Comparison of ENCODE assay signal across 11 mouse cellular contexts in the genomic region with DNA sequence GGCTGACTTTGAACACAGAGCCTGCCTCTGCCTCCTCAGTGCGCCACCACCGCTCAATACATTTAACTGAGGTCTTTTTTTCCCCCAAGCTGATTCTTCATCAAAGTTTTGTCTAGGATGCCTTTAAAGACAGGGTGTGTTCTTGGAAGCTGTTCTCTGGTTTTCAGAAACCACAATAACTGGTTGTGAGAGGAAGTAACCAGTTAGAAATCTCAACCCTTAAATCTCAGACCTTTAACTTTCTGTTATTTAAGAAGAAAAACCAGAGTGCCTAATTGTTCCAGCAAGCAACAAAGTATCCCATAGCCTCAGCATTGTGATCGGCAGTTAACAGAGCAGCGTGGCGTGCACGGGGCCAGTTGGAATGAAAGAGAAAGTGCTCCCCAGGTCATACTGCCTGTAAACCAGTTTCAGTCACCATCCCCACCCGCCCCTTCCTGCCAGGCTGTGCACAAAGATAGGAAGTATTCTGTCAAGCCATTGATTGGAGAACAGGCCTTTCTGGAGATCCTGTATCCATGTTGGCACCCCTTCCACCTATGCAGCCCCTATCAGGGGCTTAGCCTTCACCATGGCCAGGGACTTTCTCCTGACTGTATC.
DNase-seq lines count a peak whose midpoint lies in the region; ATAC-seq and TF ChIP-seq lines count a peak whose summit lies in the region.
"Had no signal": no experiment of that assay in that cellular context is flagged by ENCODE, and none has a peak within 500 bp of the region (broad histone marks: within the 10 kb centered on the region; RNA-seq: fewer than 3 reads in every experiment).

No protein-coding gene starts in this region.

- DNase-seq in layer of hippocampus, adult 2 months (ENCODE audit: low spot score in 2 of 2), result no peak
- DNase-seq in layer of hippocampus, postnatal 36 days, result no peak
- DNase-seq in MEL (ENCODE audit: low read depth, low spot score), result peak; percentile 29
- DNase-seq in layer of hippocampus, postnatal 25 days (ENCODE audit: extremely low spot score in 1 of 2, low spot score in 1 of 2), result no peak
- no peak for DNase-seq in embryo, embryonic 11 days
- no peak for DNase-seq in layer of hippocampus, postnatal 10 days (ENCODE audit: low spot score in 2 of 2)
- DNase-seq: right cerebral cortex, postnatal 4 days had no signal

- H3K4me3 ChIP-seq in layer of hippocampus, adult 2 months, result peak overlapping the region; percentile 29
- H3K4me3 ChIP-seq in MEL (ENCODE audit: control insufficient read depth in 1 of 2, insufficient read depth in 1 of 2, low read depth in 2 of 2, low read length in 2 of 2), result no peak overlapping the region
- H3K4me3 ChIP-seq in intestine, embryonic 16.5 days (ENCODE audit: low read length), result no peak overlapping the region
- H3K4me3 ChIP-seq: liver, embryonic 15.5 days had no signal

- H3K27me3 ChIP-seq in MEL (ENCODE audit: control insufficient read depth in 1 of 2, insufficient read depth in 2 of 2, low read length in 2 of 2), result no peaks in the 10 kb centered on the region
- no peaks in the 10 kb centered on the region for H3K27me3 ChIP-seq in intestine, embryonic 16.5 days (replicated peaks; ENCODE audit: control insufficient read depth, insufficient read depth, low read length)
- H3K27me3 ChIP-seq: liver, embryonic 15.5 days had no signal

- TF ChIP-seq POLR2A in MEL (IDR thresholded peaks at IDR 0.05; ENCODE audit: control insufficient read depth in 1 of 2, insufficient read depth in 1 of 2, low read depth in 1 of 2, low read length in 2 of 2, poor library complexity in 1 of 2), result no peak

- H3K27ac ChIP-seq in layer of hippocampus, adult 2 months, result peak overlapping the region; percentile 47; the same call in 1 of the 2 replicates
- no peak overlapping the region for H3K27ac ChIP-seq in MEL (ENCODE audit: control insufficient read depth, low read depth, low read length)
- peak overlapping the region; percentile 54; the same call in 1 of the 2 replicates for H3K27ac ChIP-seq in intestine, embryonic 16.5 days (ENCODE audit: low read length)
- H3K27ac ChIP-seq: liver, embryonic 15.5 days had no signal

- TF ChIP-seq EP300 in MEL (IDR thresholded peaks at IDR 0.05; ENCODE audit: low read depth in 1 of 2, low read length in 2 of 2), result peak in 1 of 2 experiments; percentile 30; a peak in 2 of 4 replicates

- peak; percentile 38; the same call in 1 of the 2 replicates for ATAC-seq in intestine, embryonic 16.5 days
- peak; percentile 69; the same call in 1 of the 2 replicates for ATAC-seq in neutrophil, adult 5-6 weeks (ENCODE audit: extremely low read depth, insufficient number of reproducible peaks, low FRiP score, poor library complexity, severe bottlenecking)
- ATAC-seq: midbrain, embryonic 16.5 days had no signal

- H3K9ac ChIP-seq in MEL (ENCODE audit: control insufficient read depth, low read depth, low read length, poor library complexity, severe bottlenecking), result no peak overlapping the region
- H3K9ac ChIP-seq in intestine, embryonic 16.5 days (ENCODE audit: low read depth, low read length), result no peak overlapping the region
- H3K9ac ChIP-seq: liver, embryonic 15.5 days had no signal

- WGBS in intestine, embryonic 16.5 days, result 68% methylated on average over 7 of the region's 7 CpGs

- H3K4me2 ChIP-seq in intestine, embryonic 16.5 days (ENCODE audit: low read depth, low read length), result peak overlapping the region; percentile 16; the same call in 1 of the 2 replicates
- H3K4me2 ChIP-seq: liver, embryonic 15.5 days had no signal

- peaks cover 0 to 17% of the 10 kb centered on the region in 2 experiments for H3K36me3 ChIP-seq in MEL (ENCODE audit: control insufficient read depth in 1 of 2, insufficient read depth in 2 of 2, low read length in 2 of 2)
- H3K36me3 ChIP-seq in intestine, embryonic 16.5 days (ENCODE audit: control insufficient read depth, insufficient read depth, low read length), result no peaks in the 10 kb centered on the region
- H3K36me3 ChIP-seq: liver, embryonic 15.5 days had no signal

- H3K79me2 ChIP-seq in MEL (ENCODE audit: control insufficient read depth, insufficient read depth, low read length, poor library complexity), result no peaks in the 10 kb centered on the region

- no peak for TF ChIP-seq RAD21 in MEL (IDR thresholded peaks at IDR 0.05; ENCODE audit: low read depth, low read length)

- H3K9me3 ChIP-seq in MEL (replicated peaks; ENCODE audit: insufficient read depth, low read length), result no peaks in the 10 kb centered on the region
- H3K9me3 ChIP-seq in intestine, embryonic 16.5 days (ENCODE audit: control insufficient read depth, low read length), result 0 out of 2 replicates have a peak, but pooled peaks cover under 1% of the 10 kb centered on the region
- H3K9me3 ChIP-seq: liver, embryonic 15.5 days had no signal

- TF ChIP-seq CTCF in layer of hippocampus, adult 2 months (conservative IDR thresholded peaks at IDR 0.05), result no peak
- no peak for TF ChIP-seq CTCF in MEL (IDR thresholded peaks at IDR 0.05 in 2 of 3, conservative IDR thresholded peaks at IDR 0.05 in 1 of 3; ENCODE audit: control insufficient read depth in 1 of 3, insufficient read depth in 1 of 3, low read depth in 2 of 3, low read length in 3 of 3, poor library complexity in 1 of 3, severe bottlenecking in 1 of 3)

- peaks cover 10 to 22% of the 10 kb centered on the region in 2 experiments for H3K4me1 ChIP-seq in MEL (ENCODE audit: control insufficient read depth in 1 of 2, insufficient read depth in 2 of 2, low read length in 2 of 2)
- H3K4me1 ChIP-seq in intestine, embryonic 16.5 days (ENCODE audit: control insufficient read depth, insufficient read depth, low read length), result peaks cover 24% of the 10 kb centered on the region

TF ChIP-seq in MEL, 35 proteins besides CTCF, POLR2A, EP300 and RAD21:
- TF ChIP-seq GATA1 (IDR thresholded peaks at IDR 0.05; ENCODE audit: low read depth, low read length) (0 out of 2 replicates have a peak, but pooled peaks have one; percentile 5), TAL1 (IDR thresholded peaks at IDR 0.05; ENCODE audit: low read length) (peak; percentile 23; the same call in 1 of the 2 replicates), CHD2 (IDR thresholded peaks at IDR 0.05; ENCODE audit: low read length) (no peak), POLR2AphosphoS5 (IDR thresholded peaks at IDR 0.05; ENCODE audit: borderline replicate concordance, low read depth, low read length) (no peak), RCOR1 (IDR thresholded peaks at IDR 0.05; ENCODE audit: low read depth, low read length) (peak; percentile 99), SIN3A (IDR thresholded peaks at IDR 0.05; ENCODE audit: low read length) (no peak), ZNF384 (IDR thresholded peaks at IDR 0.05; ENCODE audit: low read depth, low read length) (no peak), UBTF (IDR thresholded peaks at IDR 0.05; ENCODE audit: borderline replicate concordance, insufficient read depth, low read depth, low read length) (no peak), MAZ (IDR thresholded peaks at IDR 0.05; ENCODE audit: low read depth, low read length) (no peak), MXI1 (IDR thresholded peaks at IDR 0.05; ENCODE audit: low read depth, low read length) (peak; percentile 38; the same call in 1 of the 2 replicates), E2F4 (IDR thresholded peaks at IDR 0.05; ENCODE audit: borderline replicate concordance, low read depth, low read length) (no peak), KAT2A (conservative IDR thresholded peaks at IDR 0.05; ENCODE audit: low read depth, low read length) (no peak)
